In genomic region chr2:10375024-10375372, GRCm38 (mm10) we compare ENCODE assay signal across 8 mouse cellular contexts. TPM values are rescaled to one million over a fixed set of nuclear protein-coding genes. Genes with fewer than 3 reads are reported as not detected.
DNase-seq lines count a peak whose midpoint lies in the region; ATAC-seq and TF ChIP-seq lines count a peak whose summit lies in the region.

No protein-coding gene starts in this region.

- 0 out of 2 replicates have a peak, but pooled peaks cover 5% of the 10 kb centered on the region for H3K4me1 ChIP-seq in bone marrow macrophage, adult 2 months (ENCODE audit: control insufficient read depth, insufficient read depth, low read length)
- H3K4me1 ChIP-seq in forebrain, embryonic 16.5 days (replicated peaks; ENCODE audit: control insufficient read depth, insufficient read depth, low read length) = peaks cover 25% of the 10 kb centered on the region
- H3K4me1 ChIP-seq in midbrain, embryonic 14.5 days (ENCODE audit: control insufficient read depth, insufficient read depth, low read length) = peaks cover 16% of the 10 kb centered on the region

- peak; percentile 23 for DNase-seq in layer of hippocampus, adult 11-12 months (ENCODE audit: low spot score)
- no peak for DNase-seq in layer of hippocampus, adult 9-11 months
- peak; percentile 23 for DNase-seq in kidney, postnatal 14 days
- peak; percentile 79 for DNase-seq in midbrain, embryonic 14.5 days
- DNase-seq in urinary bladder, postnatal 4 days (ENCODE audit: low spot score in 2 of 2) = no peak
- DNase-seq in thymus, postnatal 0 days (ENCODE audit: low spot score) = no peak

- no peak for TF ChIP-seq CTCF in bone marrow macrophage, adult 2 months (IDR thresholded peaks at IDR 0.05; ENCODE audit: low read depth, low read length)

- H3K36me3 ChIP-seq in forebrain, embryonic 16.5 days (ENCODE audit: control insufficient read depth, insufficient read depth) = no peaks in the 10 kb centered on the region
- no peaks in the 10 kb centered on the region for H3K36me3 ChIP-seq in midbrain, embryonic 14.5 days (ENCODE audit: control insufficient read depth, insufficient read depth, low read length)

- no peaks in the 10 kb centered on the region for H3K9me3 ChIP-seq in forebrain, embryonic 16.5 days (ENCODE audit: control insufficient read depth, low read length)
- H3K9me3 ChIP-seq in midbrain, embryonic 14.5 days (ENCODE audit: control insufficient read depth, low read length) = no peaks in the 10 kb centered on the region

- peak overlapping the region; percentile 52 for H3K9ac ChIP-seq in forebrain, embryonic 16.5 days (replicated peaks; ENCODE audit: low read depth, low read length)
- H3K9ac ChIP-seq in midbrain, embryonic 14.5 days (replicated peaks; ENCODE audit: low read length) = peak overlapping the region; percentile 52

- no peak overlapping the region for H3K27ac ChIP-seq in bone marrow macrophage, adult 2 months (ENCODE audit: insufficient read depth, low read depth, low read length)
- no peak overlapping the region for H3K27ac ChIP-seq in forebrain, embryonic 16.5 days (ENCODE audit: low read length)
- H3K27ac ChIP-seq in midbrain, embryonic 14.5 days (replicated peaks; ENCODE audit: low read depth, low read length) = no peak overlapping the region

- under 1% methylated on average over 22 of the region's 22 CpGs for WGBS in forebrain, embryonic 16.5 days
- WGBS in midbrain, embryonic 14.5 days = under 1% methylated on average over 22 of the region's 22 CpGs

- H3K4me3 ChIP-seq in bone marrow macrophage, adult 2 months (ENCODE audit: insufficient read depth, low read length) = peak overlapping the region; percentile 48
- H3K4me3 ChIP-seq in forebrain, embryonic 16.5 days (replicated peaks; ENCODE audit: low read length) = peak overlapping the region; percentile 52
- H3K4me3 ChIP-seq in midbrain, embryonic 14.5 days (replicated peaks; ENCODE audit: low read depth, low read length) = peak overlapping the region; percentile 59

- peak overlapping the region; percentile 98 for H3K4me2 ChIP-seq in forebrain, embryonic 16.5 days (ENCODE audit: low read length)
- peak overlapping the region; percentile 97 for H3K4me2 ChIP-seq in midbrain, embryonic 14.5 days (ENCODE audit: low read length)

- ATAC-seq in forebrain, embryonic 16.5 days = peak; percentile 32
- ATAC-seq in midbrain, embryonic 14.5 days (ENCODE audit: low FRiP score, low TSS enrichment) = peak; percentile 15; the same call in 1 of the 2 replicates

- no peak for TF ChIP-seq POLR2A in bone marrow macrophage, adult 2 months (IDR thresholded peaks at IDR 0.05; ENCODE audit: borderline replicate concordance, low read depth, low read length)

- peaks cover 37% of the 10 kb centered on the region for H3K27me3 ChIP-seq in forebrain, embryonic 16.5 days (replicated peaks; ENCODE audit: control insufficient read depth, insufficient read depth, low read length)
- H3K27me3 ChIP-seq in midbrain, embryonic 14.5 days (ENCODE audit: control insufficient read depth, insufficient read depth, low read length) = peaks cover 41% of the 10 kb centered on the region

RNA-seq across cellular contexts. Expression of gene Sfmbt2, which starts 4.7 kb away (rescaled TPM):
- polyA plus RNA-seq in bone marrow macrophage, adult 2 months (2012; ENCODE audit: insufficient read depth, insufficient read length, missing spikeins) = 0.28 and 0.52 TPM in 2 replicates
- polyA plus RNA-seq in forebrain, embryonic 16.5 days (2015; fragmentation: Nextera tagmentation; extraction: Ambion mirVana) = 2.3 and 3.7 TPM in 2 replicates
- polyA plus RNA-seq in midbrain, embryonic 14.5 days (2014; fragmentation: Nextera tagmentation; extraction: Ambion mirVana) = 4.2 TPM in 2 replicates
- polyA plus RNA-seq in thymus, postnatal 0 days (2015; fragmentation: Nextera tagmentation; extraction: Ambion mirVana) = 1.6 and 2.6 TPM in 2 replicates

Comparison
In these comparisons a context has a peak if more than half of its experiments do, and no peak if none do; other contexts are left out.
1. DNase-seq: peak in layer of hippocampus, adult 11-12 months (single experiment), kidney, postnatal 14 days (single experiment) and midbrain, embryonic 14.5 days (single experiment); none in layer of hippocampus, adult 9-11 months (single experiment), urinary bladder, postnatal 4 days (0 of 2) and thymus, postnatal 0 days (single experiment).
2. Peak in every context shown above with its lines, with median percentiles within 50 percentile points of each other: H3K4me3 ChIP-seq.